Mouse (Mus musculus): ENCODE results near the gene Oasl2.

- TF ChIP-seq CTCF (IDR thresholded peaks at IDR 0.05; ENCODE audit: low read depth, low read length) = no peak
- no peak for TF ChIP-seq GATA2 (IDR thresholded peaks at IDR 0.05; ENCODE audit: borderline replicate concordance, low read depth, low read length)
- TF ChIP-seq TAL1 (conservative IDR thresholded peaks at IDR 0.05; ENCODE audit: low read depth, low read length) = no peak
- TF ChIP-seq GATA1 (IDR thresholded peaks at IDR 0.05; ENCODE audit: borderline replicate concordance, low read length) = no peak
Measured at GRCm38 (mm10) chr5:114883022-114883421, 13.7 kb upstream of the Oasl2 start.
